Mouse (Mus musculus) cerebellum, adult 11 months (tissue): ENCODE results near the gene Gcm2.
A peak's percentile ranks its signal among the peaks of the same experiment; 100 is the strongest.

ENCODE experiments used
- DNase-seq: peaks from one replicate; pipeline ENCODE4 v3.0.0; 2022

Gene Gcm2

GRCm38 (mm10) chr13:41110935-41111334 is at the start of gene Gcm2:
TSS of gene Gcm2 (minus strand) at chr13:41111035.
- DNase-seq = no peak

- DNase-seq = no peak
Measured at GRCm38 (mm10) chr13:41158426-41158825, 47.6 kb upstream of the Gcm2 start.

GRCm38 (mm10) chr13:41153146-41153545 is 42.3 kb upstream of the Gcm2 start:
- no peak for DNase-seq

- DNase-seq = peak; percentile 26
Measured at GRCm38 (mm10) chr13:41146271-41146670, 35.4 kb upstream of the Gcm2 start.

- no peak for DNase-seq
Measured at GRCm38 (mm10) chr13:41145433-41145970, 34.7 kb upstream of the Gcm2 start.

- peak; percentile 16 for DNase-seq
Measured at GRCm38 (mm10) chr13:41134901-41135300, 24.1 kb upstream of the Gcm2 start.

- DNase-seq = no peak
Measured at GRCm38 (mm10) chr13:41129061-41129460, 18.2 kb upstream of the Gcm2 start.

GRCm38 (mm10) chr13:41128326-41128725 is 17.5 kb upstream of the Gcm2 start:
- DNase-seq = no peak

- DNase-seq = no peak
Measured at GRCm38 (mm10) chr13:41123666-41124225, 12.9 kb upstream of the Gcm2 start.

- DNase-seq = no peak
Measured at GRCm38 (mm10) chr13:41119152-41119945, 8.5 kb upstream of the Gcm2 start.

GRCm38 (mm10) chr13:41113940-41114339 is 3.1 kb upstream of the Gcm2 start, which contains the start of gene Sycp2l:
TSS of gene Sycp2l (plus strand) at chr13:41114307.
- no peak for DNase-seq

GRCm38 (mm10) chr13:41105541-41105940 is 5.3 kb downstream of the Gcm2 start:
- DNase-seq = no peak

- DNase-seq = no peak
Measured at GRCm38 (mm10) chr13:41103841-41104525, 6.9 kb downstream of the Gcm2 start.

- no peak for DNase-seq
Measured at GRCm38 (mm10) chr13:41100031-41100430, 10.8 kb downstream of the Gcm2 start.

GRCm38 (mm10) chr13:41098325-41098724 is 12.5 kb downstream of the Gcm2 start:
- DNase-seq = no peak

GRCm38 (mm10) chr13:41097324-41098058 is 13.3 kb downstream of the Gcm2 start:
- no peak for DNase-seq

GRCm38 (mm10) chr13:41094160-41094559 is 16.7 kb downstream of the Gcm2 start:
- no peak for DNase-seq

GRCm38 (mm10) chr13:41091271-41091670 is 19.6 kb downstream of the Gcm2 start:
- DNase-seq = no peak

- no peak for DNase-seq
Measured at GRCm38 (mm10) chr13:41088746-41089145, 22.1 kb downstream of the Gcm2 start.

GRCm38 (mm10) chr13:41085140-41085539 is 25.7 kb downstream of the Gcm2 start:
- DNase-seq = no peak

GRCm38 (mm10) chr13:41084521-41084920 is 26.3 kb downstream of the Gcm2 start:
- DNase-seq = no peak

- DNase-seq = no peak
Measured at GRCm38 (mm10) chr13:41080700-41081099, 30.1 kb downstream of the Gcm2 start.

GRCm38 (mm10) chr13:41079859-41080258 is 31.0 kb downstream of the Gcm2 start:
- DNase-seq = no peak
